ENCODE assay signal across 30 mouse cellular contexts in the genomic region with DNA sequence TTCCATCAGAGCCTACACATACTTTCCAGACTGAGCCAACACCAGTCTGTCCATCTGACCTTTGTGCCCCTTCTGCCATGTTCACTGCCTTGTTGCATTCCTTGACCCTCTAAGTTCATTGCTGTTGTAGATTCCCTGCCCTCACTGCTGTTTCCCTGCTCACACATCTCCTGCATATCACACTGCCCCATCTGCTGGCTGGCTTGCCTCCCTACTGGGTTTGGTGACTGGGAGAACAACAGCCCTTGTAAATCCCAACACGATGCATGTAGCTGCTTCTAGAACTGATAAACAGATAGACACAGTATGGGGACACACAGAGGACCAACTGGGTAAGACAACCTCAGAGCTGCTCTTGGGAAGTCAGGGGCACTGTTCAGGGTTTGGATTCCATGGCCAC. TPM values are rescaled to one million over a fixed set of nuclear protein-coding genes. Genes with fewer than 3 reads are reported as not detected.
A peak's percentile ranks its signal among the peaks of the same experiment; 100 is the strongest.
DNase-seq lines count a peak whose midpoint lies in the region; ATAC-seq and TF ChIP-seq lines count a peak whose summit lies in the region.
"Had no signal": no experiment of that assay in that cellular context is flagged by ENCODE, and none has a peak within 500 bp of the region (broad histone marks: within the 10 kb centered on the region; RNA-seq: fewer than 3 reads in every experiment).

No protein-coding gene starts in this region.

- H3K9me3 ChIP-seq in intestine, postnatal 0 days (ENCODE audit: control insufficient read depth), result no peaks in the 10 kb centered on the region
- no peaks in the 10 kb centered on the region for H3K9me3 ChIP-seq in intestine, embryonic 15.5 days
- H3K9me3 ChIP-seq in MEL (replicated peaks; ENCODE audit: insufficient read depth, low read length), result no peaks in the 10 kb centered on the region
- H3K9me3 ChIP-seq in liver, embryonic 15.5 days (replicated peaks), result no peaks in the 10 kb centered on the region
- H3K9me3 ChIP-seq: embryonic facial prominence, embryonic 13.5 days; forebrain, embryonic 15.5 days; G1E; hindbrain, embryonic 12.5 days; limb, embryonic 13.5 days; midbrain, embryonic 12.5 days; neural tube, embryonic 13.5 days had no signal

- no peak overlapping the region for H3K4me2 ChIP-seq in intestine, postnatal 0 days (replicated peaks; ENCODE audit: low read depth)
- H3K4me2 ChIP-seq in intestine, embryonic 15.5 days (replicated peaks), result no peak overlapping the region
- 0 out of 2 replicates have a peak overlapping the region, but pooled peaks have one; percentile 0 for H3K4me2 ChIP-seq in liver, embryonic 15.5 days
- H3K4me2 ChIP-seq: embryonic facial prominence, embryonic 13.5 days; forebrain, embryonic 15.5 days; hindbrain, embryonic 12.5 days; limb, embryonic 13.5 days; lung, embryonic 14.5 days; midbrain, embryonic 12.5 days; neural tube, embryonic 13.5 days had no signal

- no peak for TF ChIP-seq POLR2A in MEL (IDR thresholded peaks at IDR 0.05; ENCODE audit: control insufficient read depth in 1 of 2, insufficient read depth in 1 of 2, low read depth in 1 of 2, low read length in 2 of 2, poor library complexity in 1 of 2)

- no peak for ATAC-seq in intestine, postnatal 0 days
- ATAC-seq in intestine, embryonic 15.5 days, result no peak
- ATAC-seq in erythroblast, adult 5-6 weeks (replicated peaks; ENCODE audit: low FRiP score, poor library complexity, severe bottlenecking), result 0 out of 2 replicates have a peak, but pooled peaks have one; percentile 7
- peak; percentile 52 for ATAC-seq in liver, embryonic 15.5 days (ENCODE audit: insufficient read depth)
- ATAC-seq: forebrain, embryonic 15.5 days; inflammation-experienced regulatory T-cells, adult 6 months had no signal

- H3K4me3 ChIP-seq in intestine, postnatal 0 days (ENCODE audit: low read depth, low read length), result no peak overlapping the region
- no peak overlapping the region for H3K4me3 ChIP-seq in intestine, embryonic 15.5 days (replicated peaks)
- no peak overlapping the region for H3K4me3 ChIP-seq in MEL (ENCODE audit: control insufficient read depth in 1 of 2, insufficient read depth in 1 of 2, low read depth in 2 of 2, low read length in 2 of 2)
- H3K4me3 ChIP-seq in liver, embryonic 15.5 days (replicated peaks), result no peak overlapping the region
- H3K4me3 ChIP-seq: embryonic facial prominence, embryonic 13.5 days; forebrain, embryonic 15.5 days; heart, adult 2 months; hindbrain, embryonic 12.5 days; limb, embryonic 13.5 days; midbrain, embryonic 12.5 days; neural tube, embryonic 13.5 days had no signal

- TF ChIP-seq CTCF in intestine, postnatal 0 days (IDR thresholded peaks at IDR 0.05; ENCODE audit: low read depth), result 0 out of 2 replicates have a peak, but pooled peaks have one; percentile 27
- TF ChIP-seq CTCF in MEL (IDR thresholded peaks at IDR 0.05 in 2 of 3, conservative IDR thresholded peaks at IDR 0.05 in 1 of 3; ENCODE audit: control insufficient read depth in 1 of 3, insufficient read depth in 1 of 3, low read depth in 2 of 3, low read length in 3 of 3, poor library complexity in 1 of 3, severe bottlenecking in 1 of 3), result peak in 2 of 3 experiments; percentile 17 to 39; a peak in 2 of 6 replicates

- peak; percentile 71 for DNase-seq in MEL (ENCODE audit: low read depth, low spot score)
- no peak for DNase-seq in right cerebral cortex, postnatal 4 days
- no peak for DNase-seq in spleen, postnatal 14 days (ENCODE audit: low spot score in 2 of 2)
- no peak for DNase-seq in thymus, postnatal 10 days (ENCODE audit: low spot score in 2 of 2)
- DNase-seq: adrenal gland, adult 2 months; B cell, adult 2 months; cerebellum, adult 11-12 months; cerebellum, postnatal 14 days; embryo, embryonic 11 days; gastrocnemius, postnatal 25 days; heart, adult 2 months; kidney, adult 8-10 months; kidney, postnatal 25 days; lung, embryonic 14.5 days; retina, postnatal 1 day; right cerebral cortex, postnatal 25 days; thymus, adult 18-20 months had no signal

- H3K27ac ChIP-seq in intestine, postnatal 0 days (ENCODE audit: low read depth, low read length), result no peak overlapping the region
- no peak overlapping the region for H3K27ac ChIP-seq in intestine, embryonic 15.5 days
- peak overlapping the region; percentile 4; the same call in 1 of the 2 replicates for H3K27ac ChIP-seq in MEL (ENCODE audit: control insufficient read depth, low read depth, low read length)
- H3K27ac ChIP-seq in liver, embryonic 15.5 days (replicated peaks), result peak overlapping the region; percentile 60
- H3K27ac ChIP-seq: embryonic facial prominence, embryonic 13.5 days; forebrain, embryonic 15.5 days; heart, adult 2 months; hindbrain, embryonic 12.5 days; limb, embryonic 13.5 days; midbrain, embryonic 12.5 days; neural tube, embryonic 13.5 days had no signal

- TF ChIP-seq RAD21 in MEL (IDR thresholded peaks at IDR 0.05; ENCODE audit: low read depth, low read length), result no peak; the same call in 1 of the 2 replicates

- 70% methylated on average over 1 of the region's 1 CpGs for WGBS in intestine, postnatal 0 days
- 84% methylated on average over 1 of the region's 1 CpGs for WGBS in intestine, embryonic 15.5 days
- 23% methylated on average over 1 of the region's 1 CpGs for WGBS in liver, embryonic 15.5 days (ENCODE audit: insufficient replicate concordance)

- peak; percentile 14 to 49; a peak in 2 of 4 replicates for TF ChIP-seq EP300 in MEL (IDR thresholded peaks at IDR 0.05; ENCODE audit: low read depth in 1 of 2, low read length in 2 of 2)

- H3K36me3 ChIP-seq in intestine, postnatal 0 days (ENCODE audit: control insufficient read depth, insufficient read depth), result peaks cover 86% of the 10 kb centered on the region
- peaks cover 44% of the 10 kb centered on the region for H3K36me3 ChIP-seq in intestine, embryonic 15.5 days
- H3K36me3 ChIP-seq in MEL (ENCODE audit: control insufficient read depth in 1 of 2, insufficient read depth in 2 of 2, low read length in 2 of 2), result peaks cover 0 to 24% of the 10 kb centered on the region in 2 experiments; a peak in 2 of 4 replicates
- peaks cover 100% of the 10 kb centered on the region for H3K36me3 ChIP-seq in liver, embryonic 15.5 days (replicated peaks)

- no peaks in the 10 kb centered on the region for H3K4me1 ChIP-seq in intestine, postnatal 0 days (replicated peaks; ENCODE audit: control insufficient read depth, insufficient read depth, low read length)
- H3K4me1 ChIP-seq in intestine, embryonic 15.5 days (replicated peaks), result no peaks in the 10 kb centered on the region
- peaks cover 22 to 28% of the 10 kb centered on the region in 2 experiments for H3K4me1 ChIP-seq in MEL (ENCODE audit: control insufficient read depth in 1 of 2, insufficient read depth in 2 of 2, low read length in 2 of 2)
- H3K4me1 ChIP-seq in liver, embryonic 15.5 days (replicated peaks), result peaks cover 43% of the 10 kb centered on the region
- H3K4me1 ChIP-seq: forebrain, embryonic 15.5 days; hindbrain, embryonic 12.5 days; midbrain, embryonic 12.5 days; neural tube, embryonic 13.5 days had no signal

- H3K9ac ChIP-seq in intestine, postnatal 0 days (ENCODE audit: low read depth, low read length), result no peak overlapping the region
- H3K9ac ChIP-seq in intestine, embryonic 15.5 days, result no peak overlapping the region
- H3K9ac ChIP-seq in MEL (ENCODE audit: control insufficient read depth, low read depth, low read length, poor library complexity, severe bottlenecking), result no peak overlapping the region
- no peak overlapping the region for H3K9ac ChIP-seq in liver, embryonic 15.5 days
- H3K9ac ChIP-seq: embryonic facial prominence, embryonic 13.5 days; forebrain, embryonic 15.5 days; hindbrain, embryonic 12.5 days; limb, embryonic 13.5 days; lung, embryonic 14.5 days; midbrain, embryonic 12.5 days; neural tube, embryonic 13.5 days had no signal

- no peaks in the 10 kb centered on the region for H3K27me3 ChIP-seq in intestine, postnatal 0 days (replicated peaks; ENCODE audit: control insufficient read depth, insufficient read depth, low read length)
- H3K27me3 ChIP-seq in intestine, embryonic 15.5 days (replicated peaks), result no peaks in the 10 kb centered on the region
- H3K27me3 ChIP-seq in MEL (ENCODE audit: control insufficient read depth in 1 of 2, insufficient read depth in 2 of 2, low read length in 2 of 2), result no peaks in the 10 kb centered on the region
- no peaks in the 10 kb centered on the region for H3K27me3 ChIP-seq in liver, embryonic 15.5 days
- H3K27me3 ChIP-seq: CH12.LX; embryonic facial prominence, embryonic 13.5 days; forebrain, embryonic 15.5 days; hindbrain, embryonic 12.5 days; limb, embryonic 13.5 days; midbrain, embryonic 12.5 days; neural tube, embryonic 13.5 days had no signal

- no peaks in the 10 kb centered on the region for H3K79me2 ChIP-seq in MEL (ENCODE audit: control insufficient read depth, insufficient read depth, low read length, poor library complexity)

RNA-seq across cellular contexts. Expression of a gene that starts 6.3 kb away (rescaled TPM):
- polyA plus RNA-seq in intestine, postnatal 0 days (2015; fragmentation: Nextera tagmentation; extraction: Ambion mirVana), result 34.2 TPM in 2 replicates
- polyA plus RNA-seq in intestine, embryonic 15.5 days (2015; fragmentation: Nextera tagmentation; extraction: Ambion mirVana), result 18.3 and 21.2 TPM in 2 replicates
- 1.0 and 1.3 TPM in 2 replicates for total RNA-seq in MEL (2012; rRNA removed)
- polyA plus RNA-seq in MEL (2012; ENCODE audit: insufficient read depth in 1 of 2, insufficient read length in 2 of 2, low read depth in 1 of 2, low replicate concordance in 2 of 2, missing spikeins in 1 of 2), result 1 to 10 TPM in 1 of 2 experiments, not detected in 1; 2.9 TPM
- 13.8 and 17.3 TPM in 2 replicates for total RNA-seq in erythroblast, adult 5-6 weeks (2015; ENCODE audit: low replicate concordance)
- total RNA-seq in erythroblast, adult 5-6 weeks (2017; ENCODE audit: low replicate concordance), result 22.1 and 30.7 TPM in 2 replicates
- polyA plus RNA-seq in liver, embryonic 15.5 days (2015; fragmentation: Nextera tagmentation; extraction: Ambion mirVana), result 3.4 and 4.4 TPM in 2 replicates

RNA-seq across cellular contexts. Expression of a gene that starts 14.3 kb away (rescaled TPM):
- polyA plus RNA-seq in intestine, postnatal 0 days (2015; fragmentation: Nextera tagmentation; extraction: Ambion mirVana), result 36.6 and 42.0 TPM in 2 replicates
- polyA plus RNA-seq in intestine, embryonic 15.5 days (2015; fragmentation: Nextera tagmentation; extraction: Ambion mirVana), result 84.9 and 90.4 TPM in 2 replicates
- total RNA-seq in MEL (2012; rRNA removed), result 95.9 and 98.5 TPM in 2 replicates
- 100 to 1,000 TPM in 1 of 2 experiments, 10 to 100 TPM in 1; 97.9 to 313 TPM for polyA plus RNA-seq in MEL (2012; ENCODE audit: insufficient read depth in 1 of 2, insufficient read length in 2 of 2, low read depth in 1 of 2, low replicate concordance in 2 of 2, missing spikeins in 1 of 2)
- total RNA-seq in erythroblast, adult 5-6 weeks (2015; ENCODE audit: low replicate concordance), result 289 and 294 TPM in 2 replicates
- 120 and 129 TPM in 2 replicates for total RNA-seq in erythroblast, adult 5-6 weeks (2017; ENCODE audit: low replicate concordance)
- 197 and 211 TPM in 2 replicates for polyA plus RNA-seq in liver, embryonic 15.5 days (2015; fragmentation: Nextera tagmentation; extraction: Ambion mirVana)

RNA-seq across cellular contexts. Expression of a gene that starts 14.4 kb away (rescaled TPM):
- polyA plus RNA-seq in intestine, postnatal 0 days (2015; fragmentation: Nextera tagmentation; extraction: Ambion mirVana), result 3.8 and 3.9 TPM in 2 replicates
- polyA plus RNA-seq in intestine, embryonic 15.5 days (2015; fragmentation: Nextera tagmentation; extraction: Ambion mirVana), result 1.3 and 2.3 TPM in 2 replicates
- total RNA-seq in MEL (2012; rRNA removed), result 2.6 and 3.2 TPM in 2 replicates
- polyA plus RNA-seq in MEL (2012; ENCODE audit: insufficient read depth in 1 of 2, insufficient read length in 2 of 2, low read depth in 1 of 2, low replicate concordance in 2 of 2, missing spikeins in 1 of 2), result 1 to 10 TPM in 1 of 2 experiments, not detected in 1; 6.1 TPM
- 13.4 and 35.9 TPM in 2 replicates for total RNA-seq in erythroblast, adult 5-6 weeks (2015; ENCODE audit: low replicate concordance)
- 26.2 and 28.6 TPM in 2 replicates for total RNA-seq in erythroblast, adult 5-6 weeks (2017; ENCODE audit: low replicate concordance)
- 10.4 and 11.8 TPM in 2 replicates for polyA plus RNA-seq in liver, embryonic 15.5 days (2015; fragmentation: Nextera tagmentation; extraction: Ambion mirVana)

RNA-seq across cellular contexts. Expression of a gene that starts 14.4 kb away (rescaled TPM):
- 167 and 184 TPM in 2 replicates for polyA plus RNA-seq in intestine, postnatal 0 days (2015; fragmentation: Nextera tagmentation; extraction: Ambion mirVana)
- polyA plus RNA-seq in intestine, embryonic 15.5 days (2015; fragmentation: Nextera tagmentation; extraction: Ambion mirVana), result 128 and 151 TPM in 2 replicates
- 123 and 149 TPM in 2 replicates for total RNA-seq in MEL (2012; rRNA removed)
- 10 to 100 TPM in 1 of 2 experiments, not detected in 1; 94.5 TPM for polyA plus RNA-seq in MEL (2012; ENCODE audit: insufficient read depth in 1 of 2, insufficient read length in 2 of 2, low read depth in 1 of 2, low replicate concordance in 2 of 2, missing spikeins in 1 of 2)
- 51.2 and 56.3 TPM in 2 replicates for total RNA-seq in erythroblast, adult 5-6 weeks (2015; ENCODE audit: low replicate concordance)
- total RNA-seq in erythroblast, adult 5-6 weeks (2017; ENCODE audit: low replicate concordance), result 18.5 and 26.9 TPM in 2 replicates
- polyA plus RNA-seq in liver, embryonic 15.5 days (2015; fragmentation: Nextera tagmentation; extraction: Ambion mirVana), result 91.2 and 91.8 TPM in 2 replicates

RNA-seq across cellular contexts. Expression of a gene that starts 15.8 kb away (rescaled TPM):
- polyA plus RNA-seq in intestine, postnatal 0 days (2015; fragmentation: Nextera tagmentation; extraction: Ambion mirVana), result 2.5 and 3.1 TPM in 2 replicates
- polyA plus RNA-seq in intestine, embryonic 15.5 days (2015; fragmentation: Nextera tagmentation; extraction: Ambion mirVana), result 8.0 and 8.7 TPM in 2 replicates
- 0.56 and 0.69 TPM in 2 replicates for total RNA-seq in MEL (2012; rRNA removed)
- 1 to 10 TPM in 1 of 2 experiments, not detected in 1; 2.0 TPM for polyA plus RNA-seq in MEL (2012; ENCODE audit: insufficient read depth in 1 of 2, insufficient read length in 2 of 2, low read depth in 1 of 2, low replicate concordance in 2 of 2, missing spikeins in 1 of 2)
- total RNA-seq in erythroblast, adult 5-6 weeks (2015; ENCODE audit: low replicate concordance), result 0.38 and 5.9 TPM in 2 replicates
- total RNA-seq in erythroblast, adult 5-6 weeks (2017; ENCODE audit: low replicate concordance), result 15.0 and 26.8 TPM in 2 replicates
- 6.0 and 6.7 TPM in 2 replicates for polyA plus RNA-seq in liver, embryonic 15.5 days (2015; fragmentation: Nextera tagmentation; extraction: Ambion mirVana)

Comparison
In these comparisons a context has a peak if more than half of its experiments do, and no peak if none do; other contexts are left out.
1. ATAC-seq: peak in erythroblast, adult 5-6 weeks (single experiment) and liver, embryonic 15.5 days (single experiment); none in intestine, postnatal 0 days (single experiment) and intestine, embryonic 15.5 days (single experiment).
2. H3K27ac ChIP-seq: peak in MEL (single experiment) and liver, embryonic 15.5 days (single experiment); none in intestine, postnatal 0 days (single experiment) and intestine, embryonic 15.5 days (single experiment).